Mouse (Mus musculus): Measurements from ENCODE around the gene Syt9.

- TF ChIP-seq CTCF (IDR thresholded peaks at IDR 0.05) = no peak
- no peak for TF ChIP-seq EP300 (IDR thresholded peaks at IDR 0.05)
These were observed 150.9 kb downstream of the Syt9 start for GRCm38 (mm10) chr7:107521411-107521810.

Data from lung, postnatal 0 days (tissue).